Mouse (Mus musculus) naive thymus-derived CD4-positive, alpha-beta T cell, adult 2 months (primary cell): Measurements from ENCODE around the gene Wipf3.

ENCODE experiments used
- DNase-seq: peaks from one replicate; pipeline ENCODE4 v3.0.0-alpha.2; 2011; ENCODE audit warnings: low read depth

Gene Wipf3

GRCm38 (mm10) chr6:54475926-54476667 is 46.7 kb downstream of the Wipf3 start:
- DNase-seq: no peak

GRCm38 (mm10) chr6:54478646-54479324 is 49.4 kb downstream of the Wipf3 start:
- DNase-seq: no peak

- DNase-seq: no peak
These were observed 52.1 kb downstream of the Wipf3 start for GRCm38 (mm10) chr6:54481390-54482112.

GRCm38 (mm10) chr6:54485000-54485399 is 55.6 kb downstream of the Wipf3 start:
- DNase-seq: no peak

GRCm38 (mm10) chr6:54485435-54485901 is 56.1 kb downstream of the Wipf3 start:
- DNase-seq: no peak

- DNase-seq: no peak
These were observed 56.7 kb downstream of the Wipf3 start for GRCm38 (mm10) chr6:54485973-54486569.

- DNase-seq: no peak
These were observed 61.7 kb downstream of the Wipf3 start for GRCm38 (mm10) chr6:54491074-54491473.

GRCm38 (mm10) chr6:54494097-54494496 is 64.7 kb downstream of the Wipf3 start:
- DNase-seq: no peak

- DNase-seq: no peak
These were observed 65.4 kb downstream of the Wipf3 start for GRCm38 (mm10) chr6:54494612-54495398.

- DNase-seq: no peak
These were observed 66.8 kb downstream of the Wipf3 start for GRCm38 (mm10) chr6:54496214-54496613.

- no peak for DNase-seq
These were observed 73.3 kb downstream of the Wipf3 start for GRCm38 (mm10) chr6:54502661-54503115.

- no peak for DNase-seq
These were observed 76.9 kb downstream of the Wipf3 start for GRCm38 (mm10) chr6:54506318-54506717.

- DNase-seq: no peak
These were observed 77.6 kb downstream of the Wipf3 start for GRCm38 (mm10) chr6:54507002-54507401.

- DNase-seq: no peak
These were observed 78.4 kb downstream of the Wipf3 start for GRCm38 (mm10) chr6:54507808-54508207.

- DNase-seq: no peak
These were observed 78.9 kb downstream of the Wipf3 start for GRCm38 (mm10) chr6:54508256-54508793.

GRCm38 (mm10) chr6:54509264-54509663 is 79.9 kb downstream of the Wipf3 start:
- DNase-seq: no peak

- no peak for DNase-seq
These were observed 82.9 kb downstream of the Wipf3 start for GRCm38 (mm10) chr6:54512256-54512655.

- DNase-seq: no peak
These were observed 87.2 kb downstream of the Wipf3 start for GRCm38 (mm10) chr6:54516512-54517134.

GRCm38 (mm10) chr6:54518758-54519157 is 89.4 kb downstream of the Wipf3 start:
- no peak for DNase-seq

GRCm38 (mm10) chr6:54528666-54529065 is 99.3 kb downstream of the Wipf3 start:
- DNase-seq: no peak

- DNase-seq: no peak
These were observed 100.8 kb downstream of the Wipf3 start for GRCm38 (mm10) chr6:54530182-54530581.
